Mouse (Mus musculus) frontal cortex, adult 2 months (tissue): ENCODE results near the gene 2310030G06Rik. TPM values are rescaled to one million over a fixed set of nuclear protein-coding genes. Genes with fewer than 3 reads are reported as not detected.

ENCODE experiments used
- DNase-seq, 2 experiments: peaks; one replicate each; pipeline ENCODE4 v3.0.0; 2022; ENCODE audit warnings: low spot score in 1 of 2; ENCODE audit errors: extremely low spot score in 1 of 2
- polyA plus RNA-seq: library from polyadenylated mRNA; depleted of rRNA; stranded (reverse); fragments of >200 nt; gene quantifications from 2 replicates; pipeline ENCODE4 v1.2.3, GENCODE M21; 2012; rRNA removed

Gene 2310030G06Rik
- polyA plus RNA-seq, 1 experiment: 3.3 TPM

DNA sequence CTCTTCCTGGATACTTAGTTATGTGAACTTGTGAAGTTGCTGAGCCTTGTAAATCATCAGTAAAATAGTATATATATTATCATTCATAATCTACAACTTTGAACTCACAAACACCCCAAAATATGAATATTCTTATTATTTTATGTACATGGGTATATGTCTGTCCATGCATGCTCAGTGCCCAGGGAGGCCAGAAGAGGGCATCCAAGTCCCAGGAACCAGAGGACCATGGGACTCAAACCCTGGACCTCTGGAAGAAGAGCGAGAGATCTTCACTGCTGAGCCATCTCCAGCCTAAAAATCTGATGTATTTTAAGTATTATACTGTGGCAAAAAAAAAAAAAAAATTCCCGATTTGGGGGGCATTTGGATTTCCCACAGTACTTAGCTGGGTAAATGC is 37.2 kb downstream of the 2310030G06Rik start:
- DNase-seq: peak in 1 of 2 experiments; percentile 34

DNA sequence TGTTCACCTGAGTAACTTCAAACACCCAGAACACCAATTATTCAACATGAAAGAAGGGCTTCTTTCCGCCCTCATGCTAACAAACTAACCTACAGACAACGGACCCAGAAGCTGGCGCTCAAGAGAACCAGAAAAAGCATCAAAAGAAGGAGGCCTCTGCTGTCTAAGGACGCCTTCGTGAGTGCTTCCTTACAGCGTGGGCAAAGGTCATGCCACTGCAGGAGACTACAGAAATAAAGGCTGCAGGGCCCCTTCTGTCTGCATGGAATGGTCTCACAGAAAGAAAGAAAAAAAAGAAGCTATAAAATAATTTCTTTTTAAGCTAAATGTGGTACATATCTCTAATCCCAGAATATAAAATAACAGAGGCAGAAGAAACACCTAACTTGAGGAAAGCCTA is 41.4 kb downstream of the 2310030G06Rik start:
- DNase-seq: no peak

DNA sequence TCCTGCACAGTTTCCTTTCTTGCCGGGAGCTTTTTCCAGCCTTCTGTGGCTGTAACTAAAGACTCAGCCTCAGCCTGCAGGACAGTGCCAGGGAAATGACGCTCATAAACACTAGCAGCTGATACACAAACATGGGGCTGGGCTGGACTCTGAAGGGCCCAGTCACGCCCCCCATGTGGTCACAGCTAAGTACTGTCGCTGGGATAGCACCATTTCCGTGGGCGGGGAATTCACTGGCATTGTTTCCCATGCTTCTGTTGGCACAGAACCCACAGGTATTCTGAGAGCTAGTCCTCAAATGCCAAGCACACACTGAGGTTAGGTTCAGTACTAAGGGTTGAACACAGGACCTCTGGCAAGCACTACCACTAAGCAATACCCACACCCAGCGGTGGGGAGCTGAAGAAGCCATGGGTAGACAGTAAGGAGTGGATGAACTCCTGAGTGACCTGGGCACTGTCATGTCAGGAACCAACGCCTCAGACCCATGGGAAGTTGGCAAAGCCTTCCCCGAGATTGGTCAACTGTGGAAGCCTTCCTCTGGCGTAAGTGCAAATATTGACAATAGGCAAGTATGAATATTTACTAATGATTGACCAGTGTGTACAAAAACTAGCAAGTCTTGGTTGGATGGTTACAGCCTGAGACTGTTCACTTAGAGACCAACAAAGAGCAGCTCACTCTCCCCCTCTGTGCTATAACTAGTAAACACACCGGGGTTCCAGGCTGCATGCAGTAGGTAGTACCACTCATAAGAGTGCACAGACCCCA is 45.2 kb downstream of the 2310030G06Rik start:
- DNase-seq: peak in 1 of 2 experiments; percentile 33

DNA sequence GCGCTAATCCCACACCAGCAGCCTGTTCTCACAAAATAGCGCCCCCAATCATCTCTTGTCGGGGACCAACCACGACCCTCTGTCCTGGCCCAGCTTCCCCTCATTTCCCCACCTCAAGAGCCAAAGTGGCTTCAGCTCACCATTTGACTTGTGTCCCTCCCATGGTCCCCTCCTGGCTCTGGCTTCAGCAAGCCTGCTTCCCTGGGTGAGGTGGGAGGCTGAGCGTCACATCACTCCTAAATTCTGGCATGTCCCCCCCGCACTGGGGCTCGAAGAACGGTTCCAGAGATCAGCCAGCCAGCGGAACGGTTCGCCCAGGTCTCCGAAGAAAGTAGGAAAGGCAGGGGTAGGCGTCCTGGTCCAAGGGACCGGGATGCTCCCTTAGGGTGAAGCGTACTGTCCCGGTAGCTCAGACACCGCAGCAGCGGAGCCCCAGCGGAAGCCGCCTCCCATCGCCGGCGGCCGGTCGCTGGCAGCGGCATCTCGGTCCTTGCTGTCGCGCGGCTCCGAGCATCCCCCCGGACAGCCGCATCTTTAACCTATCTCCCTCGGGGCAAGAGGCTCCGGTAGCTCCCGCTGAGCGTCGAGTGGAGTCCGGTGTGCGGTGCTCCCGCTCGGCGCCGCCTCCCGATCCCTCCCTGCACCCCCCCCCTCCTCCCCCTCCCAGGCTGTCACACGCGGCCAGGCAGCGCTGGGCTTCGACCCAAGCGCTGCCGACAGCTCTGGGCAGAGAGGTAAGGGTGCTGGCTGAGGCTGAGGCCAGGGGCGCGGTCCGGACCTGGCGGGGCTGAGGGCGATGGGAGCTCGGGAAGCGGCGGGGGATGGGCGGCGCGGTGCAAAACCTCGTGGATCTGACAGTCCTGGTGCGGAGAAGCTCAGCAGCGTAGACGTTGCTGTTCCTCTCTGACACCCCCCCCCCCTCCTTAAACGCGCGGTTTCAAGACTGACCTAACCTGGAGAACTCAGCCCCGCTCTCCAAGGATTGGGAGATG is 47.6 kb downstream of the 2310030G06Rik start:
- peak in 1 of 2 experiments; percentile 51 for DNase-seq

DNA sequence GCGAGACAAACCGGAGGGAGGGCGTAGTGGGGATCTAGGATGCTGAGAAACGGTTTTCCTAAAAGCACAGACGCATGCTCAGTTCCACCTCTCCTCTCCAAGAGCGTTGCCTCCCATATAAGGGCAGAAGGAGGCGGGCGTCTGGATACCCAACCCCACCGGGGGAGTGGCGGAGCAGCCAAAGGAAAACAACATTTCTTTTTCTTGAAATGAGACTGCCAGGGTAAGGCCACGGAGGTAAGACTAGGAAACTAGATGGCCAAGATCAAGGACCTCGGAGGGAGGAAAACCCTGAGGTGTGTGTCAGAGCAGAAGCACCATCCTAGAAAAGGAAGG is 48.7 kb downstream of the 2310030G06Rik start:
- DNase-seq: peak; percentile 77 to 91

DNA sequence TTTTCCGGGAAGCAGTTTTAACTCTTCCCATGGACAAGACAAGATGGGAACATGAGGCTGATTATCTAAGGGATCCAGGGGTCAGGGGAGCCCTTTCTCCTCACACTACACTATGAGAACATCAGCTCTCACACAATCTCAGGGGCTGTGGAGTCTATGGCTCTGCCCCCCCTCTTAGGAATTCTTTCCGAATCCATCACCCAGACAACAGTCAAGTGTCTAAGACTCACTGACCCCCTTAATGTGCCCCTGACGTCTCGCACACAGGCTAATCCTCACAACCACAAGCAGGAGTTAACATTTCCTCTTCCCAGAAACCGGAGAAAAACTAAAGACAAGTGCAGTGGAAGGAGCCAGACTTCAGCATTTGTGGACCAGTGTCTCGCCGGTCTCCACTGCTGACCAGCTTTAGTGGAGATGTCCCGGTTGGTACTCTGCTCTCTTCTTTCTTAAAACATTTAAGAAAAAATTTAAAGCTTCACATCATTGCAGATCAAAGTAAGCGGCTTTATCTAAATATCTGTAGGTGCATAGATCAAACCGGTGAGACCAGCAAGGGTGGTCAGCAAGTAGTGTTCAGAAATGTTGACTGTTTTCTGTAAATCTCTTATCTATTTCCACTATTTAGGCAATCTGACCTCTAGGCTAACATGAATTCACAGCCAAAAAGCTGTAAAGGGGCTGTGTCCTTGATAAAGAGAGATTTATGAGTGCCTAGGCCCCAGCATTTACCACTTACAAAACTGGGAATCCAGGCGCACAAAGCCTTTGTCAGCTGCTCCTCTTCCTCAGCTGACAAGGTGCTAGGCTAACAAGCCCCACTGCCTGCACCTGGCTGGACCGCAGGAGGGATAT is 49.3 kb downstream of the 2310030G06Rik start:
- DNase-seq: no peak

DNA sequence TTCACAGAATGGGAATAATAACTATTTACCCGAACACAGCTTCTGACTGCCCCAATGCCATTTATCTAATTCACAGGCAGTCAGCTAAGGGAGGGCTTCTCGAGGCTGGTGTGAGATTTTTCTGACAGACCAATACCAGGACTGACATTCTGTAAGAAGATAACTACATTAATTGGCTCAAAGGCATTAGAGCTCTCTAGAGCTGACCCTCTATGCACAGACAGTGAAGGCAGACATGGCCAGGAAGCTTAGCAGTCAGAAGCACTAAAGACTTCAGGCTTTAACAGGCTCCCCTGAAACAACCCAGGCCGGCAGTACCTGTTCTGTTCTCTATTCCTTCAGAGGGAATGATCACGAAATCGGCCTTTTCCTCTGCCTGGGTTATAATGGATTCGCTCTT is 51.2 kb downstream of the 2310030G06Rik start:
- DNase-seq: no peak

DNA sequence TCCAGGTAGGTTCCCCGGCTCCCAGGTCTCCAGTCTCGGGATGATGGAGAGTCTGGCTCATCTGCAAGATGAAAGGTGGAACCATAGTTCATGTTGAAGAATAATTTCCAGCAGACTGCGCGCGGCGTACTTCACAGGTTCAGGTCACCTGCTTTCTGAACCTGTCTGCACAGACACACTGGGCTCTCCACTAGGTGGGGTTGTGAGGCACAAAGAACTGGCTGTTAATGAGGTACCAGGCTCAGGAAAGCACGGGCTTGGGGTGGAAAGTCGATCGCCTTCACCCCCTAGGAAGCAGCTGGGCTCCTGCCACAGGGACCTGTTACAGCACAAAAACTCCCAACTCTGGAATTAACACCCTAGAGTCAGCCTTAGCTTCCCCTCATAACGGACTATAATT is 52.7 kb downstream of the 2310030G06Rik start:
- peak in 1 of 2 experiments; percentile 65 for DNase-seq

DNA sequence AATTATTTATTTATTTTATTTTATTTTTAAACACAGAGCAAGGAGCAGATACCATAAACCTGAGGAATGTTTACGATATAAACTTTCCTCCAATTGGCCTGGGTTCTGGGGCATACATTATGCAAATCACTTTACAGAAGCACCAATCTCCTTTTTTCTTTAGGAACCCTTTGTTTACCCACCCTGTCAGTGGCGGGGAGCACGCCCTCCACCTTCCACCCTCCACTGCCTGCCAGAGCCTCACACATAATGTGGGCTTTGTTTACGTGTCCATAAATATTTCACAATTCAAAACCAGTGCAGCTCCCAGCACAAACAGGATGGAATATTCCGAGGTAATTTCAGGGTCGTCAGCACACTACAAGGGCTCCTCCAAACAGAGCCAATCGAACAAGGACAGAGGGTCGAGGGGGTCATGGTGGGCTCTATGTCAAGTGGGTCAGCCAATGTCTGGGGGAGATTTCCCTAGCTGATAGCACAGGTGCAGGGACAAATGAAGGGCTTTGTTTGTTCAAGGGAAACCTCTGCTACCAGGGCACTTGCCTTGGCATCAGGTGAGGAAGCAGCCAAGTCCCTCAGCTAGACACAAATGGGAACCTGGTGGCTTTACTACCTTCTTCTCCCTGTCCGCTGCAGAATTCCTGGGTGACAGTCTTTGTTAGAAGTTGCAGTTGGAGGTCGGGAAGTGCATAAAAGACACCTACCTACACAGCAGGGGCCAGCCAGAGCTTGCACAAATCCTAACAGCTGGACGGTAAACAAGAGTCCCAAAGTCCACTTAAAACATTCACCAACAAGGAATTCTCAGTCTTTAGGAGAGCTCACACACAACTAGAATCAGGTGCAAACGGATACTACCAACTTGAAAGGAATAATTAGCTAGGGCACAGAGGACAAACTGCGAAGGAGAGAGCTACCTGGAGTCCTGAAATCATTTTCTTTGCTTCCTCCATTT is 53.4 kb downstream of the 2310030G06Rik start:
- no peak for DNase-seq

Other genes with a start within 250 kb of the 2310030G06Rik start
- gene Pts, start 217.8 kb downstream of the 2310030G06Rik start, polyA plus RNA-seq: 73.9 and 76.7 TPM in 2 replicates
- gene Il18, start 191.7 kb downstream of the 2310030G06Rik start, polyA plus RNA-seq: 55.8 and 70.2 TPM in 2 replicates
- 4.0 and 4.3 TPM in 2 replicates for gene Bco2, start 191.4 kb downstream of the 2310030G06Rik start, polyA plus RNA-seq
- not detected in 2 replicates for gene Tex12, start 185.2 kb downstream of the 2310030G06Rik start, polyA plus RNA-seq
- 150 and 156 TPM in 2 replicates for gene Sdhd, start 142.7 kb downstream of the 2310030G06Rik start, polyA plus RNA-seq
- gene Timm8b, start 142.6 kb downstream of the 2310030G06Rik start, polyA plus RNA-seq: 400 and 414 TPM in 2 replicates
- gene Pih1d2, start 129.2 kb downstream of the 2310030G06Rik start, polyA plus RNA-seq: 3.6 and 5.3 TPM in 2 replicates
- 14.0 and 15.0 TPM in 2 replicates for gene Nkapd1, start 129.1 kb downstream of the 2310030G06Rik start, polyA plus RNA-seq
- 39.1 and 54.1 TPM in 2 replicates for gene Dlat, start 86.8 kb downstream of the 2310030G06Rik start, polyA plus RNA-seq
- gene Dixdc1, start 7.0 kb downstream of the 2310030G06Rik start, polyA plus RNA-seq: 35.7 and 41.8 TPM in 2 replicates
- 141 and 186 TPM in 2 replicates for gene Cryab, start 4.8 kb upstream of the 2310030G06Rik start, polyA plus RNA-seq
- 2.2 and 2.6 TPM in 2 replicates for gene Hspb2, start 5.8 kb upstream of the 2310030G06Rik start, polyA plus RNA-seq
- 5.5 and 6.2 TPM in 2 replicates for gene Fdxacb1, start 21.7 kb upstream of the 2310030G06Rik start, polyA plus RNA-seq
- 22.5 and 23.5 TPM in 2 replicates for gene Alg9, start 28.5 kb upstream of the 2310030G06Rik start, polyA plus RNA-seq
- gene 1110032A03Rik, start 29.0 kb upstream of the 2310030G06Rik start, polyA plus RNA-seq: 80.4 and 90.8 TPM in 2 replicates
- 14.0 and 16.8 TPM in 2 replicates for gene Ppp2r1b, start 98.8 kb upstream of the 2310030G06Rik start, polyA plus RNA-seq